9 mouse cellular contexts compared by ENCODE assay signal in genomic region chr5:121236171-121236570, GRCm38 (mm10). TPM values are rescaled to one million over a fixed set of nuclear protein-coding genes. Genes with fewer than 3 reads are reported as not detected.
DNase-seq lines count a peak whose midpoint lies in the region; ATAC-seq and TF ChIP-seq lines count a peak whose summit lies in the region.
"Had no signal": no experiment of that assay in that cellular context is flagged by ENCODE, and none has a peak within 500 bp of the region (broad histone marks: within the 10 kb centered on the region; RNA-seq: fewer than 3 reads in every experiment).

No protein-coding gene starts in this region.

- peak; percentile 92 for DNase-seq in heart, adult 11 months
- DNase-seq in heart, postnatal 36 days, result no peak
- DNase-seq in brain, embryonic 14.5 days (ENCODE audit: low read depth), result peak; percentile 57
- DNase-seq in B cell, adult 2 months, result no peak
- no peak for DNase-seq in embryonic facial prominence, embryonic 10.5 days (ENCODE audit: low spot score)

- H3K4me1 ChIP-seq in heart, embryonic 15.5 days (replicated peaks), result peaks cover 7% of the 10 kb centered on the region
- H3K4me1 ChIP-seq in hindbrain, embryonic 12.5 days, result no peaks in the 10 kb centered on the region
- H3K4me1 ChIP-seq in embryonic facial prominence, embryonic 10.5 days, result no peaks in the 10 kb centered on the region

- no peak for TF ChIP-seq CTCF in brain, embryonic 14.5 days (IDR thresholded peaks at IDR 0.05; ENCODE audit: borderline replicate concordance, extremely low read depth, insufficient read depth, insufficient read length)

- no peaks in the 10 kb centered on the region; the same call in 1 of the 2 replicates for H3K36me3 ChIP-seq in heart, embryonic 15.5 days
- no peaks in the 10 kb centered on the region for H3K36me3 ChIP-seq in hindbrain, embryonic 12.5 days
- peaks cover 4% of the 10 kb centered on the region; the same call in 1 of the 2 replicates for H3K36me3 ChIP-seq in embryonic facial prominence, embryonic 10.5 days (replicated peaks)

- no peaks in the 10 kb centered on the region for H3K9me3 ChIP-seq in heart, embryonic 15.5 days (replicated peaks)
- 0 out of 2 replicates have a peak, but pooled peaks cover 3% of the 10 kb centered on the region for H3K9me3 ChIP-seq in hindbrain, embryonic 12.5 days (replicated peaks)
- no peaks in the 10 kb centered on the region for H3K9me3 ChIP-seq in embryonic facial prominence, embryonic 10.5 days

- no peak for TF ChIP-seq POLR2A in brain, embryonic 14.5 days (IDR thresholded peaks at IDR 0.05; ENCODE audit: borderline replicate concordance, extremely low read depth, insufficient read depth, insufficient read length, poor library complexity, severe bottlenecking)

- H3K9ac ChIP-seq in heart, embryonic 15.5 days, result no peak overlapping the region
- no peak overlapping the region for H3K9ac ChIP-seq in hindbrain, embryonic 12.5 days

- peak overlapping the region; percentile 61; the same call in 1 of the 2 replicates for H3K27ac ChIP-seq in heart, embryonic 15.5 days
- no peak overlapping the region for H3K27ac ChIP-seq in hindbrain, embryonic 12.5 days
- H3K27ac ChIP-seq in embryonic facial prominence, embryonic 10.5 days (replicated peaks), result no peak overlapping the region

- 0 out of 2 replicates have a peak overlapping the region, but pooled peaks have one; percentile 15 for H3K4me2 ChIP-seq in heart, embryonic 15.5 days
- H3K4me2 ChIP-seq in hindbrain, embryonic 12.5 days (replicated peaks), result no peak overlapping the region

- WGBS in heart, embryonic 15.5 days, result 20% methylated on average over 5 of the region's 5 CpGs
- whole genome bisulfite sequencing in hindbrain, embryonic 12.5 days, result 87% methylated on average over 5 of the region's 5 CpGs
- 81% methylated on average over 5 of the region's 5 CpGs for WGBS in embryonic facial prominence, embryonic 10.5 days

- 0 out of 2 replicates have a peak, but pooled peaks have one; percentile 70 for ATAC-seq in heart, embryonic 15.5 days (replicated peaks; ENCODE audit: insufficient number of reproducible peaks, insufficient read depth, low FRiP score, low read depth)
- peak; percentile 49; the same call in 1 of the 2 replicates for ATAC-seq in megakaryocyte, adult 5-6 weeks (ENCODE audit: poor library complexity, severe bottlenecking)
- no peak for ATAC-seq in hindbrain, embryonic 12.5 days (ENCODE audit: low FRiP score)

- intact Hi-C loops in heart, postnatal 36 days (cut with DNase I), result no loop called here

- no peak overlapping the region for H3K4me3 ChIP-seq in heart, embryonic 15.5 days
- H3K4me3 ChIP-seq in hindbrain, embryonic 12.5 days, result no peak overlapping the region
- no peak overlapping the region for H3K4me3 ChIP-seq in embryonic facial prominence, embryonic 10.5 days

- no peaks in the 10 kb centered on the region for H3K27me3 ChIP-seq in heart, embryonic 15.5 days
- no peaks in the 10 kb centered on the region for H3K27me3 ChIP-seq in hindbrain, embryonic 12.5 days
- H3K27me3 ChIP-seq in embryonic facial prominence, embryonic 10.5 days (replicated peaks; ENCODE audit: low read depth, poor library complexity, severe bottlenecking), result no peaks in the 10 kb centered on the region
- H3K27me3 ChIP-seq: CH12.LX had no signal

RNA-seq across cellular contexts. Expression of gene Hectd4, which starts 16.2 kb away (rescaled TPM):
- total RNA-seq in heart, postnatal 36 days (2021), result 10 to 100 TPM; 21.1 to 24.4 TPM
- 60.2 and 75.7 TPM in 2 replicates for polyA plus RNA-seq in brain, embryonic 14.5 days (2012; rRNA removed)
- 3.0 and 4.4 TPM in 2 replicates for polyA plus RNA-seq in heart, embryonic 15.5 days (2015; fragmentation: Nextera tagmentation; extraction: Ambion mirVana)
- total RNA-seq in megakaryocyte, adult 5-6 weeks (2015), result 12.0 and 17.0 TPM in 2 replicates
- total RNA-seq in megakaryocyte, adult 5-6 weeks (2017), result 8.6 and 15.2 TPM in 2 replicates
- 16.4 and 16.9 TPM in 2 replicates for polyA plus RNA-seq in hindbrain, embryonic 12.5 days (2016; fragmentation: Nextera tagmentation; extraction: Ambion mirVana)
- 4.4 and 5.0 TPM in 2 replicates for polyA plus RNA-seq in embryonic facial prominence, embryonic 10.5 days (2016; fragmentation: Nextera tagmentation; extraction: Ambion mirVana)

RNA-seq across cellular contexts. Expression of gene Rpl6, which starts 31.9 kb away (rescaled TPM):
- total RNA-seq in heart, postnatal 36 days (2021), result 100 to 1,000 TPM; 519 to 543 TPM
- polyA plus RNA-seq in brain, embryonic 14.5 days (2012; rRNA removed), result 622 and 680 TPM in 2 replicates
- 323 and 339 TPM in 2 replicates for polyA plus RNA-seq in heart, embryonic 15.5 days (2015; fragmentation: Nextera tagmentation; extraction: Ambion mirVana)
- 1,545 and 1,566 TPM in 2 replicates for total RNA-seq in megakaryocyte, adult 5-6 weeks (2015)
- total RNA-seq in megakaryocyte, adult 5-6 weeks (2017), result 945 and 954 TPM in 2 replicates
- polyA plus RNA-seq in hindbrain, embryonic 12.5 days (2016; fragmentation: Nextera tagmentation; extraction: Ambion mirVana), result 472 and 473 TPM in 2 replicates
- 686 and 696 TPM in 2 replicates for polyA plus RNA-seq in embryonic facial prominence, embryonic 10.5 days (2016; fragmentation: Nextera tagmentation; extraction: Ambion mirVana)

RNA-seq across cellular contexts. Expression of gene Ptpn11, which starts 45.0 kb away (rescaled TPM):
- 100 to 1,000 TPM; 166 to 210 TPM for total RNA-seq in heart, postnatal 36 days (2021)
- 41.6 and 58.5 TPM in 2 replicates for polyA plus RNA-seq in brain, embryonic 14.5 days (2012; rRNA removed)
- polyA plus RNA-seq in heart, embryonic 15.5 days (2015; fragmentation: Nextera tagmentation; extraction: Ambion mirVana), result 18.5 and 20.0 TPM in 2 replicates
- 20.1 and 20.2 TPM in 2 replicates for total RNA-seq in megakaryocyte, adult 5-6 weeks (2015)
- total RNA-seq in megakaryocyte, adult 5-6 weeks (2017), result 37.8 and 40.9 TPM in 2 replicates
- polyA plus RNA-seq in hindbrain, embryonic 12.5 days (2016; fragmentation: Nextera tagmentation; extraction: Ambion mirVana), result 21.4 and 22.7 TPM in 2 replicates
- 25.0 and 25.4 TPM in 2 replicates for polyA plus RNA-seq in embryonic facial prominence, embryonic 10.5 days (2016; fragmentation: Nextera tagmentation; extraction: Ambion mirVana)

Comparison
In these comparisons a context has a peak if more than half of its experiments do, and no peak if none do; other contexts are left out.
1. DNase-seq: peak in heart, adult 11 months (single experiment) and brain, embryonic 14.5 days (single experiment); none in heart, postnatal 36 days (0 of 2), B cell, adult 2 months (0 of 2) and embryonic facial prominence, embryonic 10.5 days (single experiment).